Mouse (Mus musculus): ENCODE measurements around the gene Rc3h2.

GRCm38 (mm10) chr2:37358633-37359540, 63.8 kb downstream of the Rc3h2 start, which contains the start of gene Pdcl:
- TF ChIP-seq TAL1 (IDR thresholded peaks at IDR 0.05; ENCODE audit: low read length) = no peak
- TF ChIP-seq GATA1 (IDR thresholded peaks at IDR 0.05; ENCODE audit: low read length) = no peak
